Mouse (Mus musculus) cortical plate, adult 2 months (tissue): ENCODE measurements around the gene Stxbp4. TPM values are rescaled to one million over a fixed set of nuclear protein-coding genes. Genes with fewer than 3 reads are reported as not detected.

Source experiments
- H3K27ac ChIP-seq: fragments of 200-500 bp; 2 replicates; pipeline ENCODE4 v1.5.1; 2012; ENCODE audit warnings: low read length, control low read depth, inconsistent platforms; ENCODE audit not compliant: insufficient read depth
- H3K4me1 ChIP-seq: fragments of 200-500 bp; 2 replicates; pipeline ENCODE4 v1.6.1; 2011; ENCODE audit warnings: low read length; ENCODE audit not compliant: control insufficient read depth, insufficient read depth
- H3K4me3 ChIP-seq: fragments of 200-500 bp; 2 replicates; pipeline ENCODE4 v1.5.1; 2011; ENCODE audit warnings: mild to moderate bottlenecking, low read length, control low read depth; ENCODE audit not compliant: insufficient read depth
- CTCF ChIP-seq: fragments of 200-500 bp; IDR thresholded peaks from 2 replicates; pipeline ENCODE4 v1.5.1; 2011; ENCODE audit warnings: mild to moderate bottlenecking, control low read depth, low read length; ENCODE audit not compliant: insufficient read depth; ENCODE audit errors: extremely low read depth
- POLR2A ChIP-seq: fragments of 200-500 bp; IDR thresholded peaks from 2 replicates; pipeline ENCODE4 v1.6.1; 2011; ENCODE audit warnings: mild to moderate bottlenecking, low read length, control low read depth; ENCODE audit not compliant: insufficient read depth; ENCODE audit errors: extremely low read depth
- polyA plus RNA-seq: library from polyadenylated mRNA; depleted of rRNA; stranded (reverse); fragments of >200 nt; gene quantifications from 2 replicates; pipeline ENCODE4 v1.2.3, GENCODE M21; 2012

Stxbp4 gene
- polyA plus RNA-seq, 1 experiment = 8.8 TPM

DNA sequence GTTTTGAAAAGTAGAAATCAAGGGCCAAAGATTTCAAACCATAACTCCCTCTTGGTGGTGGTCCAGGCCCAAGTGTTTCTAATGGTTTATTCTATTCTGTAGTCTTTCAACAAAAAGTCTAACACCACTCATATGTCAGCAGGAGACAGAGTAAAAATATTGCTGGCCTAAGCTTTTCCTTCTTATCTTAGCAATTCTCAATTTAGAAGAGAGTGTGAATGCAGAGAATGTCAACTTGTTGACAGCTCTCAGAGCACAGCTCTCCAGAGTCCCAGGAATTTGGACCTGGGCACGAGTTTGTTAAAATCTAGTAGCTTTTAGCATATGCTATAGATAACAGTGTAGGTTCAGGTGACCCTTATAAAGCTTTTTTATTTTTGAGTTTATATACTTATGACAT, 120.1 kb downstream of the Stxbp4 start:
- Histone ChIP-seq H3K4me3 (no peak overlapping the region), H3K27ac (no peak overlapping the region), H3K4me1 (peaks cover 2% of the 10 kb centered on the region)
- TF ChIP-seq CTCF (no peak), POLR2A (no peak)

DNA sequence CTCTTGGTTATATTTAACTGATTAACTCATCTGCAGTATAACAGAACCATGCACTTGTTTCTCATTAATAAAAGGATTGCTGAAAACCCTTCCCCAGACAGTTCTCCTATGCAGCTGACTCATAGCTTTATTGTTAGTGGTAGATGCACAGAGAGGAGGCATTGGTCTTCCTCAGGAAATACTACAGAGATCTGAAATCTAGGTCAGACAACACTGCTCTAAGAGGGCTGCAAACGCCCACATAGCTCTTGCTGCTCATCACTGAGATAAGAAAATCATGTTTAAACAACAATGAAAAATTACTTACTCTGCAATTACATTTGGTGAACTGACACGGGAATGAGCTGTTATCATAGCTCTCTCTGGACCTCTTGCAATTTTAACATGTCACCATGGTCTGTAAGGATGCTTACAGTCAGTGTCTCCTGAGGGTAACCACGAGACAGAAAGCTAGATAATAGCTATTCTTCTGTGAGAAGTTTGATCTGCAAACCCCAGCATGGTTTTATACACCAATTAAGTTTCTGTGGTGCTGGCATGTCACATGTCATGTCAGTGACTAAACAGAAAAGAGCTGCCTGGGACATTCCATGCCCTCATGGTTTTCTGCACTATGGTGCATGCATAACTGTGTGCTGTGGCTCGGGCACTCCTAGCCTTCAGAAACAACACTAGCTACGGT, 125.2 kb downstream of the Stxbp4 start:
- TF ChIP-seq CTCF = no peak
- no peak for TF ChIP-seq POLR2A
- Histone ChIP-seq H3K4me1 (no peaks in the 10 kb centered on the region; the same call in 1 of the 2 replicates), H3K4me3 (no peak overlapping the region), H3K27ac (no peak overlapping the region)

DNA sequence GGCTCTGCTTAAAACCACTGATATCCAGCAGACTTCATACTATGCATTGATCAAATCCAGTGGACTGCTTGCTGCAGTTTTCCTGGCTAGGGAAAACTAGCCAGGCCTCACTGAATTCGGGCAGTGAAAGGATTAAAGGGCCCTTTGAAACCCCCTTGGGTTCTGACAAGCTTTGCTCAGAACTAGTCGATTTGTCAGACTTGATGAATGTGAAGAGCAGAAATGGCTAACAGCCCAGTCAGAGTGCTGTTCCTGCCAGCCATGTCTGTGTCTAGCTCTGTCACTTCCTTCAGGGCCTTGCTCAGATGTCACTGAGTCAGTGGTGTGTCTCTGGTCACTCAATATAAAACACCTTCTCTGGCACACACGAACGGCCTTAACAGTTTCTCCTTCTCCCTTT, 136.0 kb downstream of the Stxbp4 start:
- no peak overlapping the region for H3K27ac ChIP-seq
- no peak overlapping the region for H3K4me3 ChIP-seq
- no peaks in the 10 kb centered on the region for H3K4me1 ChIP-seq
- no peak for TF ChIP-seq CTCF

DNA sequence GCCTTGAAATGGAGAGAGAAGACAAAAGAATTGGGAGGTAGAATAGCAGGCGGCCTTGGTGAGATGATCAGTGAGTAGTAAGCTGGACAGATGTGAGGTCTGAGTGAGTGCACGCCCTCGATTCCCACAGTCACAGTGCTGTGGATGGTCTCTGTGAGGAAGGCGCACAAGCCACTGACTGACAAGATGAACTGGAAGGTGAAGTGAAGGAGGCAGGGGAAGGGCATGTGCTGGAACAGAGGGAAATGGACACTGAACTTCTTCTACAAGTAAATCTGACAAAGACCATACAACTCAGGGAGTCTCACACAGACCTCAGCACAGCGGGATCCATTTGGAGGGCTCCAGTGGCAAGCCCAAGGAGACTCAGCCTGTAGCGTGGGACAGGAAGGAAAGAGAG, 138.0 kb downstream of the Stxbp4 start:
- Histone ChIP-seq H3K4me3 (no peak overlapping the region), H3K27ac (no peak overlapping the region), H3K4me1 (no peaks in the 10 kb centered on the region)
- TF ChIP-seq POLR2A = no peak
- TF ChIP-seq CTCF = no peak

DNA sequence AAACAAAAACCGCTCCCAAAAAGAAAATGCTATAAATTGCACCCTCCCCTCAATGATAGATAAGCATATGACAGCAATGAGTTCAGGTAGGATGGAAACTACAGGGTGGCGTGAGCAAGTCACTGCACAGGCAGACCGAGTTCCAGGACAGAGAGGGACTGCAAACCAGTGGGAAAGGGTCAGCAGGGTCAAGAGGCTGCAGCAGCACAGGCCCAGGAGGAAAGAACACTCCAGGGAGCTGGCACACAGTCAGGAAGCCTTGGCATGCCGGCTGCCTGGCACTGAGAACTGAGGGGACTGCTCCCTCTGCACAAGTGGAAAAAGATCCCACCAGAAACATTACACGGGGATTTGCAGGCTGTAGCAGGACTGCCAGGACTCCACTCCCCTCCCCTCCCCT, 139.4 kb downstream of the Stxbp4 start:
- H3K27ac ChIP-seq = no peak overlapping the region
- H3K4me1 ChIP-seq = no peaks in the 10 kb centered on the region
- H3K4me3 ChIP-seq = no peak overlapping the region
- TF ChIP-seq POLR2A (no peak), CTCF (no peak)

DNA sequence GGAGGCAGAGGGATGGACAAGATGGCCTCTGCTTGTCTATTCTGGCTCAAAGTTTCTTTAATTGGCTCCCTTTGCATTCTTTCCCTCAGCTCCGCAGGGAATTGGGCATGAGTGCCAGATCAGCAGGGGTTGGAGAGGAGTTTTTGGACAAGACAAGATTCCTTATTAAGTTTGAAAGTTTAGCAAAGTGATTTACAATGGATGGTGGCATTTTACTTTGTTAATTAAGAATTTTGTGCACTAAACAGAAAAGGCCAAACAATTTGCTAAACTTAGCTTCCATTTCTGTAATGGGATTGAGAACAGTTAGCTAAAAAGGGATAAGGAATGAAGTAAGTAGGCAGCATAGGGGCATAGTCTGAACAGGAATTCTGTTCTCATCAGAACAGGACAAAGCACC, 142.9 kb downstream of the Stxbp4 start:
- no peak overlapping the region for H3K4me3 ChIP-seq
- TF ChIP-seq POLR2A = no peak
- no peak for TF ChIP-seq CTCF
- H3K27ac ChIP-seq = no peak overlapping the region
- H3K4me1 ChIP-seq = no peaks in the 10 kb centered on the region

DNA sequence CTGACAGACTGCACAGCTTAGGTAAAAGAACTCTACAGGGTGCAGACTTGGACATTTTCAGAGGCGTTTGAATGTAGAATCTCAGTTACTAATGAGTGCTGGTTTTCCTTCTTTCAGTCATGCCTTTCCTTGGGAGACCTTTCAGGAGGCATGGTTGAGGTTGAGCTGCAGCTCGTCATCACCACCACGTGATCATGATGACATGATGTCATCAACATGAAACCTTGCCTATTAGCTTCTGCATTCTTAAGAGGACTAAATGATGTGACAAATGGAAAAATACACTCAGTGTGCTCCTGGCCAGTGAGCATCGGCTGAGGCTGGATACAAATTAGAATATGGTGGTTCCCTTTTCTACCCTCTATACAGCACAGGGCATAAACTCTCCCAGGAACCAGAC, 145.4 kb downstream of the Stxbp4 start:
- Histone ChIP-seq H3K4me3 (no peak overlapping the region), H3K27ac (no peak overlapping the region), H3K4me1 (no peaks in the 10 kb centered on the region)
- TF ChIP-seq POLR2A (no peak), CTCF (no peak)

DNA sequence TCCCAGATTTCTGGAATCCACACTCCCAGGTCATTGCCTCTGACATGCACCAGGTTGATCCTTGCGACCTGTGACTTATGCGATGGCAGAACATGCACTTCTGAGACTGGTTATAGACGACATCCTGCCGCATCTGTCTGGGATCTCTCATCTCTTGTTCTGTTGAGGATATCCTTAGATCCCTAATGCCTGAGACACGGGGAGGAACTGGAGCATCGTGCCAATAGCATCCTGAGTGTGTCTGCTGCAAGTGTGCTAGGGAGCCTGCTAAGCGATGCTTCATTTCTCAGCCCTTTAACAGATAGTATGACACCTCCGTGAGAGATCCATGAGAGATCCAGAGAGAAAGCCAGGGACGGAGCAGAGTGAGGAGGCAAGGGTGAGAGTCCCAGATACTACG, 148.7 kb downstream of the Stxbp4 start:
- Histone ChIP-seq H3K4me3 (no peak overlapping the region), H3K27ac (no peak overlapping the region), H3K4me1 (no peaks in the 10 kb centered on the region)
- no peak for TF ChIP-seq POLR2A
- TF ChIP-seq CTCF = no peak

DNA sequence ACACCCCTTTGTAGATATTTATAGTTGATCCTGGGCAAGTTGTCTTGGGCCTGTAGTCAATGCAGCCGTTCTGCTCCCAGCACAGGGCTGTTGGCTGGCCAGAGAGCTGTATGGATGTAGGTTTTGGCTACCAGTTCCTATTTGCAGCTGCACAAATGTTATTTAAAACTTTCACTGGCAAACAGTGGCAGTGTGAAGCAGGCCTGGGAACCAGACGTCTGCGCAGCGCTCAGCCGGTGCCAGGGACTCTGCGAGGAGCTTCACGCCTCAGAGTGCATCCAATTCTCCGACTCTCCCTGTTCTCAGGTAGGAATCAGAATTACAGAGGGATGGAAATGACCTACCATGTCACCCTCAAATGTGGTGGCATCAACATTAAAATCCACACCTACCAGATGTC, 150.2 kb downstream of the Stxbp4 start:
- no peak overlapping the region for H3K4me3 ChIP-seq
- TF ChIP-seq POLR2A (no peak), CTCF (no peak)
- H3K4me1 ChIP-seq = no peaks in the 10 kb centered on the region
- no peak overlapping the region for H3K27ac ChIP-seq

DNA sequence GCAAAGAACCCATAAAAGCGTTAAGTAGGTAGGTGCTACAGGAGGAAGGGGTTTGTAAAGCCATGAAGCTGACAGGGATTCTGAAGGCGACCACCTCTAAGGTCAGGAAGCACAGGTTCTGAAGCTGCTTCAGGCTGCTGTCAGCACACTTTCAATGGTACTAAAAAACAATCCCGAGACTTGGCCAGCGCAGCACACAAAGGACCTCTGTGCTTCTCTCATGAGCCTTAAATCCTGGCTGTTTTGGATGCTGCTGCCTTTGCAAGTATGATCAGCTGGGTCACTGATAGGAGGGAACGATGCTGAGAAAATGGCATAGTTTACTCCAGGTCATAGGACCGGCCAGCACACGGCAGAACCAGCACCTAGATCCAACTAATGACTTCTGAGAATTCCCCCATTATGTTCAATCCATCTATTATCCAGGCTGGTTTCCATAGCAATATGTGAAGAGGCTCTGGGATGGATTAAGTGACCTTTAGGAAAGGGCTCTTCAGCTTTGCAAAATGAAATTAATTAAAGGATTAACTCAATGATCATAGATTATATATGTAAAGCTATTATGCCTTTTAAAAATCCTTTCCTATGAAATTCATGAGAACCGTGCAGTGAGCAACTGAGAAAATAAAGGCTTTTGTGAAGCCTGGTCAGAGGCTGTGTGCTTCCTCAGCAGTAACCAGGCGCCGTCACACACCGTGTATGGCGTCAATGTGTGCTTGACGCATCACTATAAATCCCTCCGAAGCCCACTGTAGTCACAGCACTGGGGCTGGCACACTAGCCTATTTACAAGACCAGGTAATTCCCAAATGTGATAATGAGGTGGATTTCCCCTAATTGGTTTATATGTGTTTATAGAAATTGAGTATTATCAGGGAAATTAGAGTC, 152.9 kb downstream of the Stxbp4 start:
- TF ChIP-seq CTCF (no peak), POLR2A (no peak)
- H3K4me3 ChIP-seq = no peak overlapping the region
- H3K27ac ChIP-seq = no peak overlapping the region
- no peaks in the 10 kb centered on the region for H3K4me1 ChIP-seq
